Mouse (Mus musculus) heart, adult 10 weeks (tissue): ENCODE data around the gene Gm10024. TPM values are rescaled to one million over a fixed set of nuclear protein-coding genes. Genes with fewer than 3 reads are reported as not detected.

ENCODE experiments used
- polyA plus RNA-seq: library from polyadenylated mRNA; stranded (reverse); fragments of 350-450 nt; fragmentation: Illumina TruSeq; extraction: RNeasy Lipid Tissue Mini Kit (QIAGEN cat#74804); gene quantifications from one replicate; pipeline ENCODE4 v1.2.3, GENCODE M21; 2014; ENCODE audit warnings: low read depth, low replicate concordance

The Gm10024 gene
- not detected for polyA plus RNA-seq

GRCm38 (mm10) chr10:77711157-77711556 lies at the start of gene Gm10024:
Gene Gm10024, plus strand, starts transcription at chr10:77711457.

GRCm38 (mm10) chr10:77685895-77686664 lies 25.2 kb upstream of the Gm10024 start, which contains the start of gene Tspear:
Gene Tspear, plus strand, starts transcription at chr10:77686569.

GRCm38 (mm10) chr10:77690356-77690807 lies 20.9 kb upstream of the Gm10024 start, which contains the start of gene Gm19402:
Gene Gm19402, minus strand, starts transcription at chr10:77690757.

GRCm38 (mm10) chr10:77697133-77697532 lies 14.1 kb upstream of the Gm10024 start, which contains the start of gene Gm9508:
Gene Gm9508, minus strand, starts transcription at chr10:77697233.

GRCm38 (mm10) chr10:77706326-77706725 lies 4.9 kb upstream of the Gm10024 start, which contains the start of gene Gm10272:
Gene Gm10272, plus strand, starts transcription at chr10:77706626.

GRCm38 (mm10) chr10:77715507-77715906 lies 4.2 kb downstream of the Gm10024 start, which contains the start of gene Gm10142:
Gene Gm10142, plus strand, starts transcription at chr10:77715807.

GRCm38 (mm10) chr10:77720299-77720698 lies 9.0 kb downstream of the Gm10024 start, which contains the start of gene Krtap12-1:
Gene Krtap12-1, plus strand, starts transcription at chr10:77720599.

GRCm38 (mm10) chr10:77726186-77726585 lies 14.9 kb downstream of the Gm10024 start, which contains the start of gene Gm10100:
Gene Gm10100, plus strand, starts transcription at chr10:77726486.

GRCm38 (mm10) chr10:77741924-77742688 lies 30.8 kb downstream of the Gm10024 start, which contains the start of gene Gm18596:
Gene Gm18596, minus strand, starts transcription at chr10:77742638.

GRCm38 (mm10) chr10:77751254-77751653 lies 40.0 kb downstream of the Gm10024 start, which contains the start of gene Gm9736:
Gene Gm9736, minus strand, starts transcription at chr10:77751354.

GRCm38 (mm10) chr10:77759582-77759981 lies 48.3 kb downstream of the Gm10024 start, which contains the start of gene Gm3233:
Gene Gm3233, minus strand, starts transcription at chr10:77759682.

Other genes with a start within 250 kb of the Gm10024 start
- gene Fam207a, start 195.7 kb upstream of the Gm10024 start, polyA plus RNA-seq = 9.9 TPM
- 4.4 TPM for gene Itgb2, start 181.2 kb upstream of the Gm10024 start, polyA plus RNA-seq
- gene Pttg1ip, start 129.7 kb upstream of the Gm10024 start, polyA plus RNA-seq = 132 TPM
- gene Sumo3, start 105.4 kb upstream of the Gm10024 start, polyA plus RNA-seq = 87.1 TPM
- gene Gm49325, start 105.3 kb upstream of the Gm10024 start, polyA plus RNA-seq = not detected
- gene Ube2g2, start 89.2 kb upstream of the Gm10024 start, polyA plus RNA-seq = 65.2 TPM
- not detected for gene Tspear, start 24.9 kb upstream of the Gm10024 start, polyA plus RNA-seq
- gene Gm19402, start 20.7 kb upstream of the Gm10024 start, polyA plus RNA-seq = not detected
- gene Gm9508, start 14.2 kb upstream of the Gm10024 start, polyA plus RNA-seq = not detected
- not detected for gene Gm10272, start 4.8 kb upstream of the Gm10024 start, polyA plus RNA-seq
- not detected for gene Gm10142, start 4.3 kb downstream of the Gm10024 start, polyA plus RNA-seq
- gene Krtap12-1, start 9.1 kb downstream of the Gm10024 start, polyA plus RNA-seq = not detected
- gene Gm10100, start 15.0 kb downstream of the Gm10024 start, polyA plus RNA-seq = not detected
- gene Gm18596, start 31.2 kb downstream of the Gm10024 start, polyA plus RNA-seq = not detected
- gene Gm9736, start 39.9 kb downstream of the Gm10024 start, polyA plus RNA-seq = not detected
- not detected for gene Gm3233, start 48.2 kb downstream of the Gm10024 start, polyA plus RNA-seq
- not detected for gene Gm3238, start 59.9 kb downstream of the Gm10024 start, polyA plus RNA-seq
- gene Gm7138, start 65.5 kb downstream of the Gm10024 start, polyA plus RNA-seq = not detected
- gene Gm3250, start 71.1 kb downstream of the Gm10024 start, polyA plus RNA-seq = not detected
- gene Gm7137, start 76.7 kb downstream of the Gm10024 start, polyA plus RNA-seq = not detected
- gene Gm9639, start 83.6 kb downstream of the Gm10024 start, polyA plus RNA-seq = not detected
- not detected for gene Gm19668, start 87.7 kb downstream of the Gm10024 start, polyA plus RNA-seq
- gene Gm9507, start 100.4 kb downstream of the Gm10024 start, polyA plus RNA-seq = not detected
- not detected for gene Gm2696, start 103.2 kb downstream of the Gm10024 start, polyA plus RNA-seq
- gene Krtap10-4, start 115.6 kb downstream of the Gm10024 start, polyA plus RNA-seq = not detected
- not detected for gene Krtap10-10, start 124.5 kb downstream of the Gm10024 start, polyA plus RNA-seq
- not detected for gene Gm36176, start 135.3 kb downstream of the Gm10024 start, polyA plus RNA-seq
- gene Gm10318, start 141.4 kb downstream of the Gm10024 start, polyA plus RNA-seq = not detected
- not detected for gene Gm3285, start 150.5 kb downstream of the Gm10024 start, polyA plus RNA-seq
- 0.13 TPM for gene Lrrc3, start 191.1 kb downstream of the Gm10024 start, polyA plus RNA-seq